Mouse (Mus musculus) mature B cell (primary cell): ENCODE data around the gene Miga1.

Experiments
- in situ Hi-C: fragments of 300-500 bp; cut with MboI; formaldehyde crosslinking; loops from 2 replicates; pipeline ENCODE4 v1.14.3; 2019

The Miga1 gene

GRCm38 (mm10) chr3:152339862-152340557 is at the start of gene Miga1:
Gene Miga1, minus strand, starts transcription at chr3:152340407.
- in situ Hi-C loops, result no loop called here

DNA sequence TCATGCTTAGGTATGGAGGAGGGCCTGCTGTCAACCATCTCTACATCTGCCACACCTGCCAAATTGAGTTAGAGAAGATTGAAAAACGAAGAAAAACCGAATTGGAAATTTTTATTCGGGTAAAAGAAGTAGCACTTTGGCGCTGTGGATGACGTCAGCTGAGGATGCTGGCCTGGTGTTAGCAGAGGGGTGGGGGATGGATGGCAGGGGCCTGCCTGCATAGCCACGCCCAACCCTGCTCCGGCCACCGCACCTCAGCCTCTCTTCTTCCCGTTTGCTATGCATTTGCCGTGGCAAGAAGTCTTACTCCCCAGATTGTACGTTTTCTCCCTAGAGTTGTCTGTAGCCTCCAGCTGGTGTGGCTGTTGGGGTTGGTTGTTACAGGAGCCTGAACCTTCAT is 43.9 kb upstream of the Miga1 start:
- in situ Hi-C loops, result no loop called here

DNA sequence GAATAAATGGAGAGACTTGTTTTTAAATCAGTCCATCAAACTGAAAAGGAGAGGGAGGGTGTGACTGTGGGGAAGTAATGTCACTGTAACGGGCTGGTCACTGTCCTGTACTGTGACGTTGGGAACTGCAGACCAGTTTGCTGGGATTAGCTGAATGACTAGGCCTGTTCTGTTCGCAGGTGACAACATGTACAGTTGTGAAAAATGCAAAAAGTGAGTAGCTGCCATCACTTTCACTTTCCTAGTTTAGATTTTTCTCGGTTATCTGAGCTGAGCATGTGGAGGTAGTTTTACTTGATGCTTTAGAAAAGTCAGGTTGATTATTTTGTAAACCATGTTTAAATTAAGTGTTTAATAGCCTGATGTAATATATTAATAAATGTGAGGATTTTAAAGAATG is 35.9 kb upstream of the Miga1 start:
- in situ Hi-C loops, result no loop called here

DNA sequence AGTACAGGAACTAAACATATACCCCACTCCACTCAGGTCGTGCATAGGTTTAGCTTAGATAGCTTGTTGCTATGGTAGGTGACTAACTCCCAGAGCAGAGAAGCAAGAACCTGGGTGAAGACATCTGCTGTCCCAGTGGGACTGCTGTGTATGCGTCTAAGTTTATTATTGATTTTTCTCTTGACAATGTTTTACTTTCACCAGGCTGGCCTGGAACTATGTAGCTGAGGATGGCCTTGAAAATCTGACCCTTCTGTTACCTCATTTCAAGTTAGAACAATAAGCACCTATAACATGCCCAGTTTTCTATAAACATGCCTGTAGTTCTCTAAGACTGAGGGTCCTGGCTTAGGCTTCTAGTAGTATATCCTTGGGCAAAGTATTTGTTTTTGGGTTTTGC is 24.0 kb upstream of the Miga1 start:
- in situ Hi-C loops, result no loop called here

- in situ Hi-C loops, result no loop called here
Observed at GRCm38 (mm10) chr3:152359151-152359550, 18.9 kb upstream of the Miga1 start.

- in situ Hi-C loops, result no loop called here
Observed at GRCm38 (mm10) chr3:152356751-152357150, 16.5 kb upstream of the Miga1 start.

GRCm38 (mm10) chr3:152355361-152355760 is 15.2 kb upstream of the Miga1 start:
- in situ Hi-C loops, result no loop called here

DNA sequence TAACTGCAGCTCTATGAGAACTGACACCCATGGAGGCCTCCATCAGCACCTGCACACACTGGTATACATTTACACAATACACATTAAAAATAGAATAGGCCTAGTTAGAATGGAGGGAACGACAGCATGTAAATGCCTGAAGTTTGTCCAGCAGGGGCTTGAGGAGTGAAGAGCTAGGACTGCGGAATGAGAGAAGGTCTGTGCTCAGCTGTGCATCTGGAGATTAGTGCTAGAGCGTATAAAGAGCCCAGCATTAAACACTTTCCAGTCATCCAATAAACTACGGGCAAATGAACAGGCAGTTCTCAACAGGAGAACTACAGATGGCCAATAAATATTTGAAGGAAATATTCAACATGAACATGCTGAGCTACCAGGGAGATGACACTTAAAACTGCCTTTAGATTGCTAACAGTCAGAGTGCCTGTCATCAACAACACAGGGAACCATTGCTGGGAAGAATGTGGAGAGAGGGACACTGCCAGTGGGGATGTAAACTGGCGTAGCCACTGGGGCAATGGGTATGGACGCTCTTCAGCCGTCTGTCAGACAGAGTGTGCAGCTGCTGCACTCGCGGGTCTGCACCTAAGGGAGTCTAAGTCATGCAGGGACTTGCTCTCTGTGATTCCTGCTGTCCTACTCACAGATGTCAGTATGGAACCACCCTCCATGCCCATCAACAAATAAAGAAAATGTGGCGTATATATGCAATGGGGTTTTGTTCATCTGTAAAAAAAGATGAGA is 13.4 kb upstream of the Miga1 start:
- in situ Hi-C loops, result no loop called here

GRCm38 (mm10) chr3:152352289-152352688 is 12.1 kb upstream of the Miga1 start:
- in situ Hi-C loops, result no loop called here

DNA sequence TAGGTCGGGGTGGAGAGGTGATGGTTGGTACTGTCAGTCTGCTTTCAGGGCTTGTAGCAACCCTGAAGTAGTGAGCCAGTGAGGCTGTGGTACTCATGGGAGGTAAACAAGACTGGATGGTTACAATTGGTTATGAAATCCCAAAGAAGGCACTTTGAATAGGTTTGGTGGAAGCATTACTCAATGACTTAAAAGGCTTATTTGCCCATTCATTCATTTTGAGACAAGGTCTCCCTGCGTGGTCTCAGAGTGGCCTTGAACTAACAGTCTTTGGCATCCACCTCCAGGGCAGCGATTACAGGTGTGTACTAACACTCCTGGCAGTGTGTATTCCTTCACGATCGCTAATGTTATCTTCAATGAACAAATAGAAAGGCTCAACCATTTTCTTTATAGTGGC is 10.8 kb upstream of the Miga1 start:
- in situ Hi-C loops, result no loop called here

GRCm38 (mm10) chr3:152350431-152350830 is 10.2 kb upstream of the Miga1 start:
- in situ Hi-C loops, result no loop called here

- in situ Hi-C loops, result no loop called here
Observed at GRCm38 (mm10) chr3:152348011-152348830, 8.0 kb upstream of the Miga1 start.

DNA sequence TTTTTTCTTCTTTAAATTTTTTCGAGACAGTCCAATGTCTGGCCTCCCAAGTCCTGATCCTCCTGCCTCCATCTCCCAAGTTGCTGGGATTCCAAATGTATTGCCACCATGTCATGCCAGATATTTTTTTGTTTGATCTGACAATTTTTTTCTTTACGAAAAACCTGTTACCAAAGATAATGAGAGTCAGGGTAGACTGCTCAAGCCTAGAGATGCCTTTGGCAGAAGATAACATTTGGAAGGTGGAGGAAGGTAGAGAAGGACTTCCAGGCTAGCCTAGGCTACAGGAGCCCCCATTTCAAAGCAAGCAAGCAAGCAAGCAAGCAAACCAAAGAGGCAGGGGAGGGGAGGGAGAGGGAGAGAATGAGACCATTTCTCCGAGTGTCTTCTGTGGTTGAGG is 7.0 kb upstream of the Miga1 start:
- in situ Hi-C loops, result no loop called here

- in situ Hi-C loops, result no loop called here
Observed at GRCm38 (mm10) chr3:152346633-152347141, 6.5 kb upstream of the Miga1 start.

DNA sequence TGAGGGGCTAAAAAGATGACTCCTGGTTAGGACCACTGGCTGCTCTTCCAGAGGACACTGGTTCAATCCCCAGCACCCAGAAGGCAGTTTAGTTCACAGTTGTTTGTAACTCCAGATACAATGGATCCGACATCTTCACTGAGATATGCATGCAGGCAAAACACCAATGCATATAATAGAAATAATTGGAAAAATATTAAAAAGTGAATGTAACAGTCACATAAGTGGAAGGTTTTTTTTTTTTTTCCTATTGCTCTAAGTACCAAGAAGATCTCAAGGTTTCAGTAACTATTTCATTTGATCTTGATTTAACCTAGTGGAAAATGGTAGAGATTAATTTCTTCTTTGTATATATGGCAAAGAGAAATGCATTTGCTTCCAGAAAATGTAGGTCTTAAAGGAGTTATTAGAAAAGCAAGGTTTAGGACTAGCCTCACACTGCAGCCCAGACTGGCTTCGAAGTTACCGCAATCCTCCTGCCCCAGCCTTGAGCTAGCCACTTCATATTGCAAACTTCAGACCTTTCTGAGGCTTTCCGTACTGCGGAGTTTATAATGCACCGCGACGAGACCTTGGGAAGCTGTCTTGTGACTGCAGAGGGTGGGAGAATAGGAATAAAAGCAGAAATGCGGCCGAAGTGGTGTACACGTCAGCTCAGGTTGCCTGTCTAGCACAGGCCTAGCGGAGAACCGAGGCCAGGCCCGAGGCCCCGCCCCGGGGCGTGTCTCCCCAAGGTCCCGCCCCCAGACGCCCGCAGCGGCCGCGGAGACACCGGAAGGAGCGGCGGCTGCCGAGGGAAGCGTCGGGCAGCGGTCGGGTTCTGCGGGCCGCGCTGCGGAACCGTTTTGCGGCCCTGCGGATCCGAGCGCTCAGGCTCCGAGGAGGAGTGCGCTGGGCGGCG is 5.8 kb upstream of the Miga1 start, which contains the start of gene Usp33:
TSS of gene Usp33 (plus strand) at position 747 of the 901 bp plus-strand sequence.
- in situ Hi-C loops, result no loop called here

DNA sequence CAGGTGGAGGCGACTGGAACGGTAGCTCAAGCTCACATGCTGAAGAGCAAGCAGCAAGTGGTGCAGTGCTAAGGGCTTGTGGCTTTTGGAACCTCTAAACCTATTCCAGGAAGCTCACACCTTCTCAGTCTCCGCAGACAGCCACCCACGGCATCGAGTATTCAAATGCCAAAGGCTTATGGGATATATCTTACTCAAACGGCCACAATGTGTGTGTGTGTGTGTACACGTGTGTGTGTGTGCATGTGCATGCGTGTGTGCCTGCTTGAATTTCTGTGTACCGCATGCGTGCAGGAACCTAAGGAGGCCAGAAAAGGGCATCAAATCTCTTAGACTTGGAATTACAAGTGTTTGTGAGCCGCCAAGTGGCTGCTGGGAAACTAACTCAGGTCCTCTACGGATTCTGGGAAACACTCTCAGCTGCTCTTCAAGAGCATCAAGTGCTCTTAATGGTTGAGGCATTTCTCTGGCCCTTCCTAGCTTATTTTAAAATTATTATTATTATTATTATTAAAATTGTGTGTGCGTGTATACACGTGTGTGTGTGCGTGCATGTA is 2.8 kb upstream of the Miga1 start:
- in situ Hi-C loops, result no loop called here

- in situ Hi-C loops, result no loop called here
Observed at GRCm38 (mm10) chr3:152336085-152336484, 4.1 kb downstream of the Miga1 start.

DNA sequence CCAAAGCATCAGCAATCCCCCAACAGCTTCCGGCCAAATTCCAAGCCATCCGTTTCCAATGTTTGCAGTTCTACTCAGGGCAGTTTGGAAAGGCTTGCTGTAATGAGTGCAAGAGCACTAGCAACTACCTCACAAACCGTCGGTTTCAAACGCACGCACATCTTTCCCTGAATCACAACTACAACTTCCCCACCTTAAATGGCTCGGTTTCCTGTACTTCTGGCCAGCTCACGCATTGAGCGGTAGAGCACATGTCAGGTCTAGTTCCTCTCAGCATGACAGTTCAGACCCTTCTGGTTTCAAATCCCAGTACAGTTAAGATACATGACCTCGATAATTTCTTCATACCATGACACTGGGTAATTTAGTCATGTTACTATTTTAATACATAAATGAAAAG is 6.6 kb downstream of the Miga1 start:
- in situ Hi-C loops, result no loop called here

DNA sequence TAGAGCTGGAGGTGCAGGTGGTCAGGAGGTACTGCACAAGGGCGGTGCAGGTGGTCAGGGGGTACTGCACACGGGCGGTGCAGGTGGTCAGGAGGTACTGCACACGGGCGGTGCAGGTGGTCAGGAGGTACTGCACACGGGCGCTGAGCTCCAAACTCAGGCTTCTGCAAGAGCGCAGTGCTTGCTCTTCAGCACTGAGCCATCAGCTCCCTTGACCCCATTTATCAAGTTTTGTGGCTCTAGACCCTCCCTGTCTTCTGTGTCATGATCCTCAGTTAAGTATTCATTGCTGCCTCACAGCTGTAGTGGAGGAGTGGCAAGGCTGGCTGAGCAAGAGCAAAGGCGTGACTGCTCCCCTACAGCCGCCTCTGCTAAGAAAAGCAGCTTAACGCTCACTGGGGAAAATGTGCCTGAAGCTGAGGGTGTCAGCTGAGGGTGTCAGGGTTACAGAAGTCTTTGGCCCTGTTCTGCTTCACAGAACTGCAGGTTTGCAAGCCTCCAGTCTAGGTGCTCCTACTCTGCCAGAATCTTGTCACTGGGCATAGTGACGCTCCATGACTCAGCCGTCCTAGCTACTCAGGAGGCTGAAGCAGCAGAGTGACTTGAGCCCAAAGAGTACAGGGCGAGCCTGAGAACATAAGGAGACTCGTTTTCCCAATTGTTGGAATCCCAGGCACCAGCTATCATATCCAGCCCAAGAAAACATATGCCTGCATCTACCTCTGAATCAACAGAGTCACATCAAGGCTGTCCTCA is 7.5 kb downstream of the Miga1 start:
- in situ Hi-C loops, result no loop called here

GRCm38 (mm10) chr3:152332104-152332503 is 8.1 kb downstream of the Miga1 start:
- in situ Hi-C loops, result no loop called here
